Mouse (Mus musculus): Measurements from ENCODE around the gene Thsd4. TPM values are rescaled to one million over a fixed set of nuclear protein-coding genes. Genes with fewer than 3 reads are reported as not detected.

The Thsd4 gene
- polyA plus RNA-seq, 1 experiment from 2014 or later, result 9.4 TPM

GRCm38 (mm10) chr9:60309786-60310711 is 211.8 kb downstream of the Thsd4 start:
- WGBS, result 71% methylated on average over 16 of the region's 16 CpGs
- Histone ChIP-seq H3K4me1 (peaks cover 33% of the 10 kb centered on the region), H3K36me3 (replicated peaks) (no peaks in the 10 kb centered on the region), H3K4me2 (no peak overlapping the region), H3K4me3 (replicated peaks) (no peak overlapping the region), H3K27me3 (peaks cover 7% of the 10 kb centered on the region; the same call in 1 of the 2 replicates), H3K9ac (no peak overlapping the region), H3K27ac (no peak overlapping the region), H3K9me3 (no peaks in the 10 kb centered on the region)
- ATAC-seq (ENCODE audit: low FRiP score), result no peak

- no peak for ATAC-seq (ENCODE audit: low FRiP score)
- Histone ChIP-seq H3K27ac (no peak overlapping the region), H3K9me3 (no peaks in the 10 kb centered on the region), H3K4me3 (replicated peaks) (no peak overlapping the region), H3K9ac (no peak overlapping the region), H3K4me1 (peaks cover 26% of the 10 kb centered on the region), H3K27me3 (peaks cover 3% of the 10 kb centered on the region; the same call in 1 of the 2 replicates), H3K36me3 (replicated peaks) (no peaks in the 10 kb centered on the region), H3K4me2 (no peak overlapping the region)
- WGBS, result 80% methylated on average over 4 of the region's 4 CpGs
Measured at GRCm38 (mm10) chr9:60308182-60308581, 213.7 kb downstream of the Thsd4 start.

- no peaks in the 10 kb centered on the region for H3K27me3 ChIP-seq
- H3K36me3 ChIP-seq (replicated peaks), result no peaks in the 10 kb centered on the region
- no peak overlapping the region for H3K27ac ChIP-seq
- no peak overlapping the region for H3K4me2 ChIP-seq
- H3K4me1 ChIP-seq, result peaks cover 26% of the 10 kb centered on the region
- ATAC-seq (ENCODE audit: low FRiP score), result no peak
- H3K4me3 ChIP-seq (replicated peaks), result no peak overlapping the region
- no peak overlapping the region for H3K9ac ChIP-seq
- no peaks in the 10 kb centered on the region for H3K9me3 ChIP-seq
- 83% methylated on average over 5 of the region's 5 CpGs for WGBS
Measured at GRCm38 (mm10) chr9:60307469-60307868, 214.4 kb downstream of the Thsd4 start.

GRCm38 (mm10) chr9:60306241-60306640 is 215.6 kb downstream of the Thsd4 start:
- 86% methylated on average over 4 of the region's 4 CpGs for WGBS
- Histone ChIP-seq H3K4me3 (replicated peaks) (no peak overlapping the region), H3K27me3 (no peaks in the 10 kb centered on the region), H3K9ac (no peak overlapping the region), H3K9me3 (0 out of 2 replicates have a peak, but pooled peaks cover 2% of the 10 kb centered on the region), H3K36me3 (replicated peaks) (no peaks in the 10 kb centered on the region), H3K4me2 (no peak overlapping the region), H3K27ac (no peak overlapping the region), H3K4me1 (peaks cover 15% of the 10 kb centered on the region; the same call in 1 of the 2 replicates)
- no peak for ATAC-seq (ENCODE audit: low FRiP score)

- Histone ChIP-seq H3K4me3 (replicated peaks) (no peak overlapping the region), H3K4me1 (peaks cover 8% of the 10 kb centered on the region; the same call in 1 of the 2 replicates), H3K27ac (no peak overlapping the region), H3K4me2 (no peak overlapping the region), H3K9ac (no peak overlapping the region), H3K27me3 (no peaks in the 10 kb centered on the region), H3K9me3 (0 out of 2 replicates have a peak, but pooled peaks cover 10% of the 10 kb centered on the region), H3K36me3 (replicated peaks) (no peaks in the 10 kb centered on the region; the same call in 1 of the 2 replicates)
- 97% methylated on average over 2 of the region's 2 CpGs for WGBS
- no peak for ATAC-seq (ENCODE audit: low FRiP score)
Measured at GRCm38 (mm10) chr9:60305204-60305840, 216.5 kb downstream of the Thsd4 start.

GRCm38 (mm10) chr9:60296276-60296675 is 225.6 kb downstream of the Thsd4 start:
- no peak overlapping the region for H3K27ac ChIP-seq
- no peak overlapping the region for H3K4me2 ChIP-seq
- H3K4me1 ChIP-seq, result no peaks in the 10 kb centered on the region
- H3K27me3 ChIP-seq, result no peaks in the 10 kb centered on the region
- 91% methylated on average over 2 of the region's 2 CpGs for WGBS
- H3K36me3 ChIP-seq (replicated peaks), result no peaks in the 10 kb centered on the region; the same call in 1 of the 2 replicates
- no peak for ATAC-seq (ENCODE audit: low FRiP score)
- 0 out of 2 replicates have a peak, but pooled peaks cover 9% of the 10 kb centered on the region for H3K9me3 ChIP-seq
- H3K4me3 ChIP-seq (replicated peaks), result no peak overlapping the region
- no peak overlapping the region for H3K9ac ChIP-seq

- ATAC-seq (ENCODE audit: low FRiP score), result no peak
- no peak overlapping the region for H3K27ac ChIP-seq
- H3K4me3 ChIP-seq (replicated peaks), result no peak overlapping the region
- H3K9me3 ChIP-seq, result no peaks in the 10 kb centered on the region
- H3K36me3 ChIP-seq (replicated peaks), result no peaks in the 10 kb centered on the region
- no peaks in the 10 kb centered on the region for H3K4me1 ChIP-seq
- no peak overlapping the region for H3K4me2 ChIP-seq
- no peaks in the 10 kb centered on the region for H3K27me3 ChIP-seq
- H3K9ac ChIP-seq, result no peak overlapping the region
- 73% methylated on average over 6 of the region's 6 CpGs for WGBS
Measured at GRCm38 (mm10) chr9:60295199-60295598, 226.6 kb downstream of the Thsd4 start.

- no peaks in the 10 kb centered on the region for H3K36me3 ChIP-seq (replicated peaks)
- no peak overlapping the region for H3K27ac ChIP-seq
- H3K4me2 ChIP-seq, result no peak overlapping the region
- no peaks in the 10 kb centered on the region for H3K27me3 ChIP-seq
- ATAC-seq (ENCODE audit: low FRiP score), result no peak
- no peaks in the 10 kb centered on the region for H3K4me1 ChIP-seq
- no peak overlapping the region for H3K4me3 ChIP-seq (replicated peaks)
- WGBS, result 82% methylated on average over 6 of the region's 6 CpGs
- H3K9ac ChIP-seq, result no peak overlapping the region
- H3K9me3 ChIP-seq, result no peaks in the 10 kb centered on the region
Measured at GRCm38 (mm10) chr9:60293129-60293528, 228.7 kb downstream of the Thsd4 start.

- Histone ChIP-seq H3K4me3 (replicated peaks) (no peak overlapping the region), H3K4me2 (no peak overlapping the region), H3K27me3 (peaks cover 6% of the 10 kb centered on the region; the same call in 1 of the 2 replicates), H3K4me1 (peaks cover 5% of the 10 kb centered on the region), H3K9ac (no peak overlapping the region), H3K9me3 (no peaks in the 10 kb centered on the region), H3K27ac (no peak overlapping the region), H3K36me3 (replicated peaks) (no peaks in the 10 kb centered on the region)
- no peak for ATAC-seq (ENCODE audit: low FRiP score)
- WGBS, result 79% methylated on average over 8 of the region's 8 CpGs
Measured at GRCm38 (mm10) chr9:60290780-60291179, 231.1 kb downstream of the Thsd4 start.

GRCm38 (mm10) chr9:60288789-60289188 is 233.1 kb downstream of the Thsd4 start:
- 65% methylated on average over 12 of the region's 12 CpGs for WGBS
- H3K27ac ChIP-seq, result no peak overlapping the region
- no peak overlapping the region for H3K4me3 ChIP-seq (replicated peaks)
- H3K9ac ChIP-seq, result no peak overlapping the region
- H3K4me2 ChIP-seq, result no peak overlapping the region
- H3K4me1 ChIP-seq, result peaks cover 19% of the 10 kb centered on the region
- no peaks in the 10 kb centered on the region for H3K36me3 ChIP-seq (replicated peaks)
- ATAC-seq (ENCODE audit: low FRiP score), result no peak
- H3K9me3 ChIP-seq, result no peaks in the 10 kb centered on the region
- peaks cover 6% of the 10 kb centered on the region; the same call in 1 of the 2 replicates for H3K27me3 ChIP-seq

- Histone ChIP-seq H3K4me3 (replicated peaks) (no peak overlapping the region), H3K9ac (no peak overlapping the region), H3K36me3 (replicated peaks) (no peaks in the 10 kb centered on the region), H3K27ac (no peak overlapping the region), H3K4me1 (peaks cover 25% of the 10 kb centered on the region), H3K27me3 (peaks cover 18% of the 10 kb centered on the region), H3K4me2 (no peak overlapping the region), H3K9me3 (no peaks in the 10 kb centered on the region)
- ATAC-seq (ENCODE audit: low FRiP score), result no peak
- 98% methylated on average over 3 of the region's 3 CpGs for WGBS
Measured at GRCm38 (mm10) chr9:60286390-60286789, 235.5 kb downstream of the Thsd4 start.

GRCm38 (mm10) chr9:60285047-60285462 is 236.8 kb downstream of the Thsd4 start:
- Histone ChIP-seq H3K9ac (no peak overlapping the region), H3K27ac (peak overlapping the region; percentile 25; the same call in 1 of the 2 replicates), H3K27me3 (peaks cover 23% of the 10 kb centered on the region), H3K36me3 (replicated peaks) (no peaks in the 10 kb centered on the region), H3K4me3 (replicated peaks) (no peak overlapping the region), H3K4me1 (peaks cover 31% of the 10 kb centered on the region), H3K9me3 (no peaks in the 10 kb centered on the region), H3K4me2 (no peak overlapping the region)
- ATAC-seq (ENCODE audit: low FRiP score), result peak; percentile 23; the same call in 1 of the 2 replicates
- WGBS, result 11% methylated on average over 3 of the region's 3 CpGs

Measured in forebrain, embryonic 12.5 days (tissue).